14 mouse cellular contexts compared by ENCODE assay signal in genomic region chr2:131821708-131821990, GRCm38 (mm10). TPM values are rescaled to one million over a fixed set of nuclear protein-coding genes. Genes with fewer than 3 reads are reported as not detected.
"Had no signal": no experiment of that assay in that cellular context is flagged by ENCODE, and none has a peak within 500 bp of the region (broad histone marks: within the 10 kb centered on the region; RNA-seq: fewer than 3 reads in every experiment).

No protein-coding gene starts in this region.

- H3K4me1 ChIP-seq: intestine, embryonic 15.5 days; limb, embryonic 12.5 days had no signal

- H3K9ac ChIP-seq: intestine, embryonic 15.5 days; kidney, embryonic 15.5 days; limb, embryonic 12.5 days; limb, embryonic 15.5 days; lung, embryonic 15.5 days had no signal

- H3K4me3 ChIP-seq: intestine, embryonic 15.5 days; kidney, embryonic 15.5 days; limb, embryonic 12.5 days; limb, embryonic 15.5 days; lung, embryonic 15.5 days; megakaryocyte, embryonic 14.5 days; midbrain, embryonic 10.5 days had no signal

- H3K9me3 ChIP-seq: intestine, embryonic 15.5 days; kidney, embryonic 15.5 days; limb, embryonic 12.5 days; limb, embryonic 15.5 days; lung, embryonic 15.5 days; megakaryocyte, embryonic 14.5 days; midbrain, embryonic 10.5 days had no signal

- H3K4me2 ChIP-seq: intestine, embryonic 15.5 days; kidney, embryonic 15.5 days; limb, embryonic 12.5 days; limb, embryonic 15.5 days; lung, embryonic 15.5 days had no signal

- H3K36me3 ChIP-seq: intestine, embryonic 15.5 days; kidney, embryonic 15.5 days; limb, embryonic 12.5 days; limb, embryonic 15.5 days; lung, embryonic 15.5 days; midbrain, embryonic 10.5 days had no signal

- H3K27ac ChIP-seq: intestine, embryonic 15.5 days; kidney, embryonic 15.5 days; limb, embryonic 12.5 days; limb, embryonic 15.5 days; lung, embryonic 15.5 days; midbrain, embryonic 10.5 days had no signal

- H3K27me3 ChIP-seq: intestine, embryonic 15.5 days; limb, embryonic 12.5 days; limb, embryonic 15.5 days; lung, embryonic 15.5 days had no signal

RNA-seq across cellular contexts. Expression of gene Erv3, which starts 37.9 kb away (rescaled TPM):
- total RNA-seq: left cerebral cortex, postnatal 4 days had no signal
- polyA plus RNA-seq: intestine, embryonic 15.5 days; kidney, embryonic 15.5 days; limb, embryonic 12.5 days; limb, embryonic 15.5 days; lung, embryonic 15.5 days; midbrain, embryonic 10.5 days; midbrain, embryonic 16.5 days; neural tube, embryonic 11.5 days; neural tube, embryonic 14.5 days; small intestine, adult 2 months; spleen, adult 2 months; stomach, embryonic 16.5 days had no signal
